Mouse (Mus musculus): ENCODE measurements around the gene Ssc5d. TPM values are rescaled to one million over a fixed set of nuclear protein-coding genes. Genes with fewer than 3 reads are reported as not detected.
A peak's percentile ranks its signal among the peaks of the same experiment; 100 is the strongest.

Gene Ssc5d
- polyA plus RNA-seq, 1 experiment from 2014 or later, result 2.3 TPM

- peak; percentile 1; the same call in 1 of the 2 replicates for ATAC-seq (ENCODE audit: low FRiP score, low TSS enrichment)
- peak overlapping the region; percentile 43 for H3K4me3 ChIP-seq (ENCODE audit: low read length)
- 3% methylated on average over 37 of the region's 37 CpGs for whole genome bisulfite sequencing
- H3K27ac ChIP-seq (ENCODE audit: low read length), result peak overlapping the region; percentile 81
- H3K9ac ChIP-seq (replicated peaks; ENCODE audit: low read length), result peak overlapping the region; percentile 70
- H3K4me2 ChIP-seq (replicated peaks; ENCODE audit: low read depth, low read length), result peak overlapping the region; percentile 78
- H3K4me1 ChIP-seq (ENCODE audit: insufficient read depth, low read length), result peaks cover 54% of the 10 kb centered on the region
- peaks cover 22% of the 10 kb centered on the region for H3K36me3 ChIP-seq (ENCODE audit: insufficient read depth, low read length)
- H3K9me3 ChIP-seq (ENCODE audit: low read length), result no peaks in the 10 kb centered on the region
- no peaks in the 10 kb centered on the region for H3K27me3 ChIP-seq (ENCODE audit: insufficient read depth, low read length)
Observed at GRCm38 (mm10) chr7:4923586-4924364, 1.8 kb upstream of the Ssc5d start.

- Histone ChIP-seq H3K36me3 (ENCODE audit: insufficient read depth, low read length) (peaks cover 15% of the 10 kb centered on the region), H3K27ac (ENCODE audit: low read length) (peak overlapping the region; percentile 81), H3K4me3 (ENCODE audit: low read length) (peak overlapping the region; percentile 43), H3K9me3 (ENCODE audit: low read length) (no peaks in the 10 kb centered on the region), H3K27me3 (ENCODE audit: insufficient read depth, low read length) (no peaks in the 10 kb centered on the region), H3K4me1 (ENCODE audit: insufficient read depth, low read length) (peaks cover 54% of the 10 kb centered on the region), H3K4me2 (replicated peaks; ENCODE audit: low read depth, low read length) (peak overlapping the region; percentile 78), H3K9ac (replicated peaks; ENCODE audit: low read length) (peak overlapping the region; percentile 70)
- WGBS, result 0% methylated on average over 4 of the region's 4 CpGs
- no peak for ATAC-seq (ENCODE audit: low FRiP score, low TSS enrichment)
Observed at GRCm38 (mm10) chr7:4924483-4924882, 1.1 kb upstream of the Ssc5d start.

GRCm38 (mm10) chr7:4924891-4925301, 689 bp upstream of the Ssc5d start:
- Histone ChIP-seq H3K4me3 (ENCODE audit: low read length) (no peak overlapping the region), H3K36me3 (ENCODE audit: insufficient read depth, low read length) (peaks cover 11% of the 10 kb centered on the region), H3K27me3 (ENCODE audit: insufficient read depth, low read length) (no peaks in the 10 kb centered on the region), H3K4me1 (ENCODE audit: insufficient read depth, low read length) (peaks cover 54% of the 10 kb centered on the region), H3K4me2 (replicated peaks; ENCODE audit: low read depth, low read length) (peak overlapping the region; percentile 78), H3K9me3 (ENCODE audit: low read length) (no peaks in the 10 kb centered on the region), H3K27ac (ENCODE audit: low read length) (peak overlapping the region; percentile 81), H3K9ac (replicated peaks; ENCODE audit: low read length) (peak overlapping the region; percentile 70; the same call in 1 of the 2 replicates)
- ATAC-seq (ENCODE audit: low FRiP score, low TSS enrichment), result peak; percentile 33; the same call in 1 of the 2 replicates
- 10% methylated on average over 3 of the region's 4 CpGs for WGBS

- H3K36me3 ChIP-seq (ENCODE audit: insufficient read depth, low read length), result no peaks in the 10 kb centered on the region
- peaks cover 50% of the 10 kb centered on the region for H3K4me1 ChIP-seq (ENCODE audit: insufficient read depth, low read length)
Observed at GRCm38 (mm10) chr7:4926849-4927248, 1.3 kb downstream of the Ssc5d start.

GRCm38 (mm10) chr7:4927711-4928110, 2.1 kb downstream of the Ssc5d start:
- 52% methylated on average over 8 of the region's 8 CpGs for WGBS
- no peak overlapping the region for H3K4me2 ChIP-seq (replicated peaks; ENCODE audit: low read depth, low read length)
- no peaks in the 10 kb centered on the region for H3K36me3 ChIP-seq (ENCODE audit: insufficient read depth, low read length)
- H3K27ac ChIP-seq (ENCODE audit: low read length), result no peak overlapping the region
- peaks cover 44% of the 10 kb centered on the region for H3K4me1 ChIP-seq (ENCODE audit: insufficient read depth, low read length)
- no peak overlapping the region for H3K9ac ChIP-seq (replicated peaks; ENCODE audit: low read length)
- H3K9me3 ChIP-seq (ENCODE audit: low read length), result no peaks in the 10 kb centered on the region
- no peak for ATAC-seq (ENCODE audit: low FRiP score, low TSS enrichment)
- H3K4me3 ChIP-seq (ENCODE audit: low read length), result no peak overlapping the region
- H3K27me3 ChIP-seq (ENCODE audit: insufficient read depth, low read length), result no peaks in the 10 kb centered on the region

More at GRCm38 (mm10) chr7:4926849-4927248, 1.3 kb downstream of the Ssc5d start:
- no peak for ATAC-seq (ENCODE audit: low FRiP score, low TSS enrichment)
- H3K4me3 ChIP-seq (ENCODE audit: low read length), result no peak overlapping the region
- H3K9ac ChIP-seq (replicated peaks; ENCODE audit: low read length), result no peak overlapping the region; the same call in 1 of the 2 replicates
- no peaks in the 10 kb centered on the region for H3K27me3 ChIP-seq (ENCODE audit: insufficient read depth, low read length)
- H3K9me3 ChIP-seq (ENCODE audit: low read length), result no peaks in the 10 kb centered on the region
- no peak overlapping the region for H3K27ac ChIP-seq (ENCODE audit: low read length)
- 70% methylated on average over 16 of the region's 16 CpGs for WGBS
- no peak overlapping the region for H3K4me2 ChIP-seq (replicated peaks; ENCODE audit: low read depth, low read length)

GRCm38 (mm10) chr7:4928323-4928722, 2.7 kb downstream of the Ssc5d start:
- H3K27ac ChIP-seq (ENCODE audit: low read length), result no peak overlapping the region
- ATAC-seq (ENCODE audit: low FRiP score, low TSS enrichment), result no peak
- no peak overlapping the region for H3K4me2 ChIP-seq (replicated peaks; ENCODE audit: low read depth, low read length)
- no peaks in the 10 kb centered on the region for H3K9me3 ChIP-seq (ENCODE audit: low read length)
- 50% methylated on average over 17 of the region's 17 CpGs for WGBS
- H3K27me3 ChIP-seq (ENCODE audit: insufficient read depth, low read length), result no peaks in the 10 kb centered on the region
- peaks cover 38% of the 10 kb centered on the region for H3K4me1 ChIP-seq (ENCODE audit: insufficient read depth, low read length)
- no peak overlapping the region for H3K4me3 ChIP-seq (ENCODE audit: low read length)
- no peaks in the 10 kb centered on the region for H3K36me3 ChIP-seq (ENCODE audit: insufficient read depth, low read length)
- H3K9ac ChIP-seq (replicated peaks; ENCODE audit: low read length), result no peak overlapping the region

GRCm38 (mm10) chr7:4933103-4933502, 7.5 kb downstream of the Ssc5d start:
- no peak for ATAC-seq (ENCODE audit: low FRiP score, low TSS enrichment)

GRCm38 (mm10) chr7:4934160-4934914, 8.8 kb downstream of the Ssc5d start:
- H3K9me3 ChIP-seq (ENCODE audit: low read length), result peaks cover 6% of the 10 kb centered on the region
- 69% methylated on average over 4 of the region's 4 CpGs for WGBS
- no peak overlapping the region for H3K27ac ChIP-seq (ENCODE audit: low read length)
- no peaks in the 10 kb centered on the region for H3K36me3 ChIP-seq (ENCODE audit: insufficient read depth, low read length)
- ATAC-seq (ENCODE audit: low FRiP score, low TSS enrichment), result no peak
- H3K27me3 ChIP-seq (ENCODE audit: insufficient read depth, low read length), result no peaks in the 10 kb centered on the region
- no peak overlapping the region for H3K4me2 ChIP-seq (replicated peaks; ENCODE audit: low read depth, low read length)
- no peak overlapping the region for H3K9ac ChIP-seq (replicated peaks; ENCODE audit: low read length)
- H3K4me3 ChIP-seq (ENCODE audit: low read length), result no peak overlapping the region
- H3K4me1 ChIP-seq (ENCODE audit: insufficient read depth, low read length), result no peaks in the 10 kb centered on the region

More at GRCm38 (mm10) chr7:4933103-4933502, 7.5 kb downstream of the Ssc5d start:
- H3K4me3 ChIP-seq (ENCODE audit: low read length), result no peak overlapping the region
- WGBS, result 79% methylated on average over 12 of the region's 12 CpGs
- no peak overlapping the region for H3K27ac ChIP-seq (ENCODE audit: low read length)
- no peak overlapping the region for H3K9ac ChIP-seq (replicated peaks; ENCODE audit: low read length)
- H3K4me1 ChIP-seq (ENCODE audit: insufficient read depth, low read length), result 0 out of 2 replicates have a peak, but pooled peaks cover 3% of the 10 kb centered on the region
- no peak overlapping the region for H3K4me2 ChIP-seq (replicated peaks; ENCODE audit: low read depth, low read length)
- no peaks in the 10 kb centered on the region for H3K36me3 ChIP-seq (ENCODE audit: insufficient read depth, low read length)
- peaks cover 6% of the 10 kb centered on the region for H3K9me3 ChIP-seq (ENCODE audit: low read length)
- no peaks in the 10 kb centered on the region for H3K27me3 ChIP-seq (ENCODE audit: insufficient read depth, low read length)

GRCm38 (mm10) chr7:4936832-4937231, 11.2 kb downstream of the Ssc5d start:
- ATAC-seq (ENCODE audit: low FRiP score, low TSS enrichment), result no peak
- no peak overlapping the region for H3K4me2 ChIP-seq (replicated peaks; ENCODE audit: low read depth, low read length)
- H3K9me3 ChIP-seq (ENCODE audit: low read length), result peaks cover 6% of the 10 kb centered on the region
- H3K27ac ChIP-seq (ENCODE audit: low read length), result no peak overlapping the region
- H3K9ac ChIP-seq (replicated peaks; ENCODE audit: low read length), result no peak overlapping the region
- 66% methylated on average over 10 of the region's 10 CpGs for WGBS
- H3K36me3 ChIP-seq (ENCODE audit: insufficient read depth, low read length), result no peaks in the 10 kb centered on the region
- H3K27me3 ChIP-seq (ENCODE audit: insufficient read depth, low read length), result no peaks in the 10 kb centered on the region
- H3K4me3 ChIP-seq (ENCODE audit: low read length), result no peak overlapping the region
- H3K4me1 ChIP-seq (ENCODE audit: insufficient read depth, low read length), result no peaks in the 10 kb centered on the region

All from kidney, embryonic 16.5 days (tissue).